Mouse (Mus musculus): ENCODE results near the gene Ugt1a1. TPM values are rescaled to one million over a fixed set of nuclear protein-coding genes. Genes with fewer than 3 reads are reported as not detected.
"Not testable (repeated sequence)": the region's sequence is repeated elsewhere in the genome, so short reads cannot be mapped to it uniquely, and the experiment has no call there.

Gene Ugt1a1
- polyA plus RNA-seq, 1 experiment from 2014 or later, result not detected

GRCm38 (mm10) chr1:88224029-88224776, 12.4 kb downstream of the Ugt1a1 start:
- no peaks in the 10 kb centered on the region for H3K27me3 ChIP-seq (ENCODE audit: control insufficient read depth, insufficient read depth, low read length)
- 69% methylated on average over 2 of the region's 2 CpGs for WGBS
- no peak overlapping the region for H3K9ac ChIP-seq (replicated peaks; ENCODE audit: low read depth, low read length)
- H3K36me3 ChIP-seq (ENCODE audit: control insufficient read depth, insufficient read depth, low read length), result no peaks in the 10 kb centered on the region
- H3K4me1 ChIP-seq (ENCODE audit: control insufficient read depth, insufficient read depth, low read length), result no peaks in the 10 kb centered on the region
- no peak for ATAC-seq (ENCODE audit: low read depth)
- H3K27ac ChIP-seq (ENCODE audit: low read depth, low read length), result no peak overlapping the region
- peaks cover 44% of the 10 kb centered on the region for H3K9me3 ChIP-seq (ENCODE audit: control insufficient read depth, low read length)
- no peak overlapping the region for H3K4me3 ChIP-seq (ENCODE audit: low read depth, low read length)
- no peak overlapping the region for H3K4me2 ChIP-seq (ENCODE audit: low read depth, low read length)

DNA sequence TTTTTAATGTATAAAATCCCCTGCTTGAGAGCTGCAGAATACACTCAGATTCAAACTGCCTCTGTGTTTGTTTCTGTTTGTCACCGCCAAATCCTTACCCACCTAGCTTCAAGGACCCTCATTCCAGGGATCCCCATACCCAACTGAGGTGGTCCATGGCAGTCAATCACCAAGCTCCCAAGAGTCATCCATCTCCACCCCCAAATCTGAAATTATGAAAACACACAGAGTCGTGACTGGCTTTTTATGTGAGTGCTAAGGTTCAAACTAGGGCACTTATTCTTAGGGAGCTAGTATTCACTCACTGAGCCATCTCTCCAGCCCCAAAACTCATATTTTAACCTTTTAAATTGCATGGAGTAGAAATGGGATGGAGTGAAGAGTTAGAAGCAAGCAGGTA, 13.5 kb downstream of the Ugt1a1 start:
- 36% methylated on average over 2 of the region's 2 CpGs for WGBS
- H3K9ac ChIP-seq (replicated peaks; ENCODE audit: low read depth, low read length); H3K4me1 ChIP-seq (ENCODE audit: control insufficient read depth, insufficient read depth, low read length); H3K27ac ChIP-seq (ENCODE audit: low read depth, low read length); H3K27me3 ChIP-seq (ENCODE audit: control insufficient read depth, insufficient read depth, low read length); ATAC-seq (ENCODE audit: low read depth); H3K36me3 ChIP-seq (ENCODE audit: control insufficient read depth, insufficient read depth, low read length); H3K4me3 ChIP-seq (ENCODE audit: low read depth, low read length); H3K4me2 ChIP-seq (ENCODE audit: low read depth, low read length): not testable (repeated sequence)
- peaks cover 55% of the 10 kb centered on the region for H3K9me3 ChIP-seq (ENCODE audit: control insufficient read depth, low read length)

DNA sequence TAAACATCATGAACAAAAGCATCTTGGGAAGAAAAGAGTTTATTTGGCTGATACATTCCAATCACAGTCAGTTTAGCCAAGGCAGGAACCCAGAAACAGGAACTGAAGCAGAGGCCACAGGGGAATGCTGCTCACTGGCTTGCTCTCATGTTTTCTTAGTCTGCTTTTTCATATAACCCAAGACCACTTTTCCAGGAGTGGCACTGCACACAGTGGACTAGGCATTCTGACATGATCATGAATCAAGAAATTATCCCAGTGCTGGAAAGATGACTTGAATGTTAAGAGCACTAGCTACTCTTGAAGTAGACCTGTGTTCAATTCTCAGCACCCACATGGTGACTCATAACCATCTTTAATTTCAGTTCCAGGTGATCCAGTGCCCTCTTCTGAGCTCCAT, 14.0 kb downstream of the Ugt1a1 start:
- no peak for ATAC-seq (ENCODE audit: low read depth)
- H3K36me3 ChIP-seq (ENCODE audit: control insufficient read depth, insufficient read depth, low read length), result no peaks in the 10 kb centered on the region
- no peak overlapping the region for H3K4me2 ChIP-seq (ENCODE audit: low read depth, low read length)
- peaks cover 59% of the 10 kb centered on the region for H3K9me3 ChIP-seq (ENCODE audit: control insufficient read depth, low read length)
- no peaks in the 10 kb centered on the region for H3K4me1 ChIP-seq (ENCODE audit: control insufficient read depth, insufficient read depth, low read length)
- no peak overlapping the region for H3K4me3 ChIP-seq (ENCODE audit: low read depth, low read length)
- H3K27ac ChIP-seq (ENCODE audit: low read depth, low read length), result no peak overlapping the region
- no peaks in the 10 kb centered on the region for H3K27me3 ChIP-seq (ENCODE audit: control insufficient read depth, insufficient read depth, low read length)
- H3K9ac ChIP-seq (replicated peaks; ENCODE audit: low read depth, low read length), result no peak overlapping the region

DNA sequence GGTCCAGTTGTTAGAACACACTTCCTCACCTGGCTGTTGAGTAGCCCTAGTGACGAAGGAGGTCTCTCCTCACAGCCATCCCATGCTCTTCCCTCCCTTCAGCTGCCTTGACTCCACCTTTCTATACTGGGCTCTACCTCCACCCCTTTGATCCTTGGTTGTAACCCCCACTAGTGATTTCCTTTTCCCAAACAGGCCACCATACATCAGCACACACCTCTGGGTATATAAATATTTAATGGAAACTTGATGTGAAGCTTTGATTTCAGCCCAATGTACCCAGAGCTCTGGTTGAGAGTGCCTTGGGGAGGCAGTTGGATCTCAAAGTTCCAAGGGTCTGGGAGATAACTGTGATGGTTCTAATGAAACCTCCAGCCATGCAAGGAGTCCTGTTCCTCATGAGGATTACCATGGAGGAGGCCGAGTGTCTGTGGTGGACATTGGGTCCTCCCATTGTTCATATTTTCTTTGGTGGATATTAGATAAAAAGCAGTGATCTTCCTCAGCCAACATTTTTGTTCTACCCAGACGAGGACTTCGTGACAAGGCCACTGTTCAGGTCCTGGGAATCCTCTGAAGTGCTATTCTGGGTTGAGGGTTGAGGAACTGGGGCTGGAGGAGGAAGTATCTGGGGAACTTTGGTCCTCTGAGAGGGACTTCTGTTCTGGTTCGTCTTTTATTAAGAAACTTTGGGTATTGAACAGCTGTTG, 15.1 kb downstream of the Ugt1a1 start, which contains the start of gene Mroh2a:
Gene Mroh2a (plus strand): TSS at position 317 of the 710 bp plus-strand sequence.
- no peak within 1 kb of the TSS for H3K4me3 ChIP-seq (ENCODE audit: low read depth, low read length)
- no peaks in the 10 kb centered on the region for H3K4me1 ChIP-seq (ENCODE audit: control insufficient read depth, insufficient read depth, low read length)
- H3K36me3 ChIP-seq (ENCODE audit: control insufficient read depth, insufficient read depth, low read length), result no peaks in the 10 kb centered on the region
- no peak within 1 kb of the TSS for H3K4me2 ChIP-seq (ENCODE audit: low read depth, low read length)
- H3K9ac ChIP-seq (replicated peaks; ENCODE audit: low read depth, low read length), result no peak within 1 kb of the TSS
- no peak for ATAC-seq (ENCODE audit: low read depth)
- H3K27me3 ChIP-seq (ENCODE audit: control insufficient read depth, insufficient read depth, low read length), result no peaks in the 10 kb centered on the region
- H3K9me3 ChIP-seq (ENCODE audit: control insufficient read depth, low read length), result peaks cover 69% of the 10 kb centered on the region
- WGBS, result 63% methylated on average over 5 of the region's 5 CpGs
- no peak within 1 kb of the TSS for H3K27ac ChIP-seq (ENCODE audit: low read depth, low read length)

- Histone ChIP-seq H3K27ac (ENCODE audit: low read depth, low read length) (no peak overlapping the region), H3K9ac (replicated peaks; ENCODE audit: low read depth, low read length) (no peak overlapping the region), H3K4me3 (ENCODE audit: low read depth, low read length) (no peak overlapping the region), H3K4me1 (ENCODE audit: control insufficient read depth, insufficient read depth, low read length) (no peaks in the 10 kb centered on the region), H3K4me2 (ENCODE audit: low read depth, low read length) (no peak overlapping the region), H3K9me3 (ENCODE audit: control insufficient read depth, low read length) (peaks cover 71% of the 10 kb centered on the region), H3K36me3 (ENCODE audit: control insufficient read depth, insufficient read depth, low read length) (no peaks in the 10 kb centered on the region), H3K27me3 (ENCODE audit: control insufficient read depth, insufficient read depth, low read length) (no peaks in the 10 kb centered on the region)
- 61% methylated on average over 2 of the region's 2 CpGs for WGBS
- ATAC-seq (ENCODE audit: low read depth), result no peak
These were observed 15.7 kb downstream of the Ugt1a1 start for GRCm38 (mm10) chr1:88227482-88227881.

GRCm38 (mm10) chr1:88228121-88228520, 16.4 kb downstream of the Ugt1a1 start:
- Histone ChIP-seq H3K27ac (ENCODE audit: low read depth, low read length) (no peak overlapping the region), H3K4me1 (ENCODE audit: control insufficient read depth, insufficient read depth, low read length) (no peaks in the 10 kb centered on the region), H3K9me3 (ENCODE audit: control insufficient read depth, low read length) (peaks cover 78% of the 10 kb centered on the region), H3K36me3 (ENCODE audit: control insufficient read depth, insufficient read depth, low read length) (no peaks in the 10 kb centered on the region), H3K4me2 (ENCODE audit: low read depth, low read length) (no peak overlapping the region), H3K9ac (replicated peaks; ENCODE audit: low read depth, low read length) (no peak overlapping the region), H3K4me3 (ENCODE audit: low read depth, low read length) (no peak overlapping the region), H3K27me3 (ENCODE audit: control insufficient read depth, insufficient read depth, low read length) (no peaks in the 10 kb centered on the region)
- ATAC-seq (ENCODE audit: low read depth), result no peak
- 71% methylated on average over 7 of the region's 7 CpGs for WGBS

DNA sequence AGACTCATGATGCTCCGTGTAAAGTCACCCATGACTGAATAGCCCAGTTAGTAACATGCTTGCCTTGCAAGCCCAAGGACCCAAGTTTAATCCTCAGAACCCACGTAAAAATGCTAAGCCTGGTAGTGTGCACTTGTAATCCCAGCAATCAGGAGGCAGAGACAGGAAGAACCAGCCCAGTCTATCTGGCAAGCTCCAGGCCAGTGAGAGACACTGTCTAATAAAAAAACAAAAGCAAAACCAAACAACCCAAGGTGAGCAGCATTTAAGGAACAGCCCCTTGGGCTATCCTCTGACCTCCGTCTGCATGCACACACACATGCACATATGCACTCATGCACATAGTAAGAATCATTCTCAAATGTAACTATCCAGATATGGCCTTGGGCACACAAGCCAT, 17.8 kb downstream of the Ugt1a1 start:
- Histone ChIP-seq H3K4me3 (ENCODE audit: low read depth, low read length) (no peak overlapping the region), H3K9ac (replicated peaks; ENCODE audit: low read depth, low read length) (no peak overlapping the region), H3K9me3 (ENCODE audit: control insufficient read depth, low read length) (peaks cover 92% of the 10 kb centered on the region), H3K4me1 (ENCODE audit: control insufficient read depth, insufficient read depth, low read length) (no peaks in the 10 kb centered on the region), H3K27ac (ENCODE audit: low read depth, low read length) (no peak overlapping the region), H3K27me3 (ENCODE audit: control insufficient read depth, insufficient read depth, low read length) (no peaks in the 10 kb centered on the region), H3K4me2 (ENCODE audit: low read depth, low read length) (no peak overlapping the region), H3K36me3 (ENCODE audit: control insufficient read depth, insufficient read depth, low read length) (no peaks in the 10 kb centered on the region)
- WGBS, result 80% methylated on average over 3 of the region's 3 CpGs
- no peak for ATAC-seq (ENCODE audit: low read depth)

DNA sequence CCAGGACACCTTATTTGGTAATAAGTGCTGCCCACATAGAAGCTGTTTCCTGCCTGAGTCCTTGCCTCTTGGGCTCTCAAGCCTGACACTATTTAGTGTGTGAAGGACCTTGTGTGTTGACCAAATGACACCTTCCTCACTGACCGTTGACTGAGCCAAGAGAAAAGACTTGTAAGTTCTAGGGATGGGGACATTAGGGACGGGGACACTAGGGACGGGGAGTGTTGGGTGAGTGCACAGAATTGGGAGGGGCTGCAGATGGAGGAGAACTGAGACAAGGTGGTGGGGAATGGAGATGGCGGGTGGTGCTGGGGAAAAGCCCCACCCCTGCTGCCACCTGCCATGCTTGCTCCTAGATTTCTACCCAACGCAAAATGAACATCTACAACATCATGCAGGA, 18.2 kb downstream of the Ugt1a1 start:
- no peaks in the 10 kb centered on the region for H3K27me3 ChIP-seq (ENCODE audit: control insufficient read depth, insufficient read depth, low read length)
- peaks cover 96% of the 10 kb centered on the region for H3K9me3 ChIP-seq (ENCODE audit: control insufficient read depth, low read length)
- no peaks in the 10 kb centered on the region for H3K36me3 ChIP-seq (ENCODE audit: control insufficient read depth, insufficient read depth, low read length)
- H3K4me1 ChIP-seq (ENCODE audit: control insufficient read depth, insufficient read depth, low read length), result no peaks in the 10 kb centered on the region
- no peak overlapping the region for H3K4me3 ChIP-seq (ENCODE audit: low read depth, low read length)
- no peak overlapping the region for H3K4me2 ChIP-seq (ENCODE audit: low read depth, low read length)
- no peak overlapping the region for H3K9ac ChIP-seq (replicated peaks; ENCODE audit: low read depth, low read length)
- ATAC-seq (ENCODE audit: low read depth), result no peak
- 85% methylated on average over 5 of the region's 5 CpGs for WGBS
- H3K27ac ChIP-seq (ENCODE audit: low read depth, low read length), result no peak overlapping the region

GRCm38 (mm10) chr1:88230421-88230820, 18.7 kb downstream of the Ugt1a1 start:
- H3K4me1 ChIP-seq (ENCODE audit: control insufficient read depth, insufficient read depth, low read length), result no peaks in the 10 kb centered on the region
- 70% methylated on average over 7 of the region's 7 CpGs for WGBS
- no peak for ATAC-seq (ENCODE audit: low read depth)
- no peaks in the 10 kb centered on the region for H3K27me3 ChIP-seq (ENCODE audit: control insufficient read depth, insufficient read depth, low read length)
- no peaks in the 10 kb centered on the region for H3K36me3 ChIP-seq (ENCODE audit: control insufficient read depth, insufficient read depth, low read length)
- no peak overlapping the region for H3K27ac ChIP-seq (ENCODE audit: low read depth, low read length)
- no peak overlapping the region for H3K9ac ChIP-seq (replicated peaks; ENCODE audit: low read depth, low read length)
- H3K9me3 ChIP-seq (ENCODE audit: control insufficient read depth, low read length), result peaks cover 99% of the 10 kb centered on the region
- no peak overlapping the region for H3K4me2 ChIP-seq (ENCODE audit: low read depth, low read length)
- no peak overlapping the region for H3K4me3 ChIP-seq (ENCODE audit: low read depth, low read length)

Data from neural tube, embryonic 14.5 days (tissue).